Mouse (Mus musculus) kidney, postnatal 36 days (tissue): Measurements from ENCODE around the gene Wdr93.
A peak's percentile ranks its signal among the peaks of the same experiment; 100 is the strongest.
"Not testable (repeated sequence)": the region's sequence is repeated elsewhere in the genome, so short reads cannot be mapped to it uniquely, and the experiment has no call there.

Experiments used
- DNase-seq, 2 experiments: peaks; one replicate each; pipeline ENCODE4 v3.0.0; 2021 to 2022; ENCODE audit warnings: mixed read lengths in 2 of 2

Wdr93 gene

GRCm38 (mm10) chr7:79756334-79756733 lies 13.4 kb downstream of the Wdr93 start:
- peak in 1 of 2 experiments; percentile 22 for DNase-seq

DNA sequence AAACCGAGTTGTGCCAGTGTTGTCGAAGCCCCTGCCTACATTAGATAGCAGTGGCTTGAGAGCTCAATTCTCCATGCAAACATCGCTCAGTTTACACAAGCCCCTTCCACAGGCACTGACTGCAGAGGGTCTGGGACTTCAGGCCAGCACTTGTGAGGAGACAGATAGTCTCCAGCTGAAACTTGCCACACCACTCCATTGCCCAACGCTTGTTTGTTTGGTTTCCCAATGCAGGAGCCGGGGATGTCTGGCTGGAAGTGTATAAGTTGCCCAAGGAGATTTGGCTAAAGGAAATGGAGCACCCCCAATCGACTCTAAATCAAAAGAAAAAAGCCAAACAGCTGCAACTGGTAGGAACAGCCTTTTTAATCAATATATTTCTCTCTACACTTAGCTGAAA lies 15.2 kb downstream of the Wdr93 start:
- DNase-seq: no peak

GRCm38 (mm10) chr7:79759766-79760165 lies 16.8 kb downstream of the Wdr93 start:
- DNase-seq: no peak

DNA sequence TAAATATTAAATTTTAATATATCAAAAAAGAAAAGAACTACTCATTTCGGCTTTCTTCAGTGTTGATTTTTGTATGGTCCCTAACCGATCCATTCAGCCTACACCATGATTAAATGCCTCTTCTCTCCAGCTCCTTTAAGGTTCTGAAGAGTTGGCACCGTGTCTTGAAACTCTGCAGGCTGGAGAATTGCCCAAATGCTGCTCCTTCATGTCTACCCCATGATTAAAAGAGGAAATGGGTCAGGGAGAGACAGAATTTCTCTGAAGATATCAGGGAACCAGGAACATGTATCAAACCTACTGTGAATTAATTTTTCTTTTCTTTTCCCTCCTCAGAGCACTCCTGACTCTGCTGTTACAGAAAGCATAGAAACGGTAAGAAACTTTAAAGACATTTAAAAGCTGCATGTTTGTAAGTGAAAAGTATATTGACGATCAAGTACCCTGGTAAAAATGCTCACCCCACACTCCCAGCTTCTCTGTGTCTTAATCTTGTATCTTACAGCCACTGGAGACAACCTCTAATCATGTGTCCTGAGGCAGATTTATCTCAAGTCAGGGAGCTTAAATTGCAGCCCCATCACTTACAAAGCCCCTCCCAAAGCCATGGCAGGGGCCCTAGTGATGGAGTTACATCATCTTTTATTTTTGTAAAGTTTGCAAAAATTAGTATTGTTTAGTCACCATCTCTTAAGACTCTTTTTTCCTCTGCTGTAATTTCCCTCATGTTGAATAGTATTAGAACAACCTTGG lies 18.3 kb downstream of the Wdr93 start:
- DNase-seq: no peak

DNA sequence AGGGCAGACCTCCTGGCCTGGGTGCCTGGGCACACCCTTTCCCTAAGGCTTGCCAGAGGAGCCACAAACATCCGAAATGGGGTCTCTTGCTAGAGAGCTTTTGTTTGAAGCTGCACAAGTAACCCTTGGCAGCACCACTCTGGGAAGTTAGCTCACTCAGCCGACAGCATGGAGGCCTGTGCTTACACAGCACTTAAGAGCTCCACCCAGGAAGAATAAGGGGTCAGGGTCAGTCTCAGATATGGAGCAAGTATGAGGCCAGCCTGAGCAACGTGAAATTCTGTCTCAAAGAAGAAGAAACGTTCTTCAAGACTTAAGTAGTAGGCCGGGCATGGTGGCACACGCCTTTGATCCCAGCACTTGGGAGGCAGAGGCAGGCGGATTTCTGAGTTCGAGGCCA lies 19.1 kb downstream of the Wdr93 start:
- DNase-seq: no peak

DNA sequence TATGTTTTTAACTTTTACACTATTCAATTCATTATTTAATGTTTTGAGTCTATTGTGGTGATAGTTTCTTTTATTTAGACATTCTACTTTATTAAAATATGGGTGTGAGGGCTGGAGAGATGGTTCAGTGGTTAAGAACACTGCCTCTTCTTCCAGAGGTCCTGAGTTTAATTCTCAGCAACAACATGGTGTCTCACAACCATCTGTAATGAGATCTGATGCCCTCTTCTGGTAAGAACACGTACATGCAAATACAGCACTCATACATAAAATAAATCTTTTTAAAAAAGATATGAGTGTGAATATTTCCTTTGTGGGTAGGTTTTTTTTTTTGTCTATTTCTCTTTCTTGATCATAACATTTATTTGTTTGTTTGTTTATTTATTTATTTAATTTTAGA lies 23.0 kb downstream of the Wdr93 start:
- no peak for DNase-seq

GRCm38 (mm10) chr7:79769664-79770063 lies 26.7 kb downstream of the Wdr93 start:
- no peak for DNase-seq

DNA sequence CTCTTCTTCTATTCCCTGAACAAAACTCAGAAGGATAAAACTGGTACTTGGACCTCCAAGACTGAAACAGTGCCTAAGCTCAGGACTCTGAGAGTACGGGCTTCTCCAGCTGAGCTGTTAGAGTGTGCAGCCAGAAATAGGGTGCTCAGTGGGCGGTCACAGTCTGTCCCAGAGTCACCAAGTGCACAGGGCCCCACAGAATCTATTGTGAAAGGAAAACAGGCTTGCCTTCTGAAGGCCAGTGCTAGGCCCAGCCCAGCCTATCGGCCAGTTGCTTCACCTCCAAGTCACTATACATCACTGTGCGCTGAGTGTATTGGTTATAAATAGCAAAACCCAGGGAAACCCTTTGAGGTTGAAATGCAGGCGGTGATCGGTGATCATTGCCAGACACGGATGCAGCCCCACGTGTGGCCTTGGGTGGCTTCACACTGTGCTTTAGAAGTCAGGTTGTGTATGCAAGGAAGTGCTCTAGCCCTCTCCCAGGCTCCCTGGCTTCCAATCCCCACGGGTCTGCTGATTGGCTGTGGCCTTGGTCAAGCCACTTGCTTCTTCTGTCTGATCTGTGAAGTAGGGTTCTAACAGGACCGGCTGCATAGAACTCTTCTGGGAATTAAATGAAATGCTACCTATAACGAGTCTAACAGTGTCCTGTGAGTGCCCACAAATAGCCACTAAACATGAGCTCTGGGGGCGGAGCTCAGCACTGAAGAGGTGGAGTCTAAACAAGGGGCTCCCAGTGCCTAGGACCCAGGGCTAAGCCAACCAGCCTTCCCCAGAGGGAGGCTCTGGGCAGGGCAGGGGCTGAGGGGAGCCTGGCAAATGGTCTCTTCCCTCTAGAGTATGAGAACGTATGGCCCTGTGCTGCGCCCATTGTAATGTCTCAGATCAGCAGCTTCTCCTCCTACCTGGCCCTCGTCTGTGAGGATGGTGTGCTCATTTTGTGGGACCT lies 28.9 kb downstream of the Wdr93 start:
- no peak for DNase-seq

- peak; percentile 79 to 88 for DNase-seq
Measured at GRCm38 (mm10) chr7:79780647-79781626, 38.0 kb downstream of the Wdr93 start.

DNA sequence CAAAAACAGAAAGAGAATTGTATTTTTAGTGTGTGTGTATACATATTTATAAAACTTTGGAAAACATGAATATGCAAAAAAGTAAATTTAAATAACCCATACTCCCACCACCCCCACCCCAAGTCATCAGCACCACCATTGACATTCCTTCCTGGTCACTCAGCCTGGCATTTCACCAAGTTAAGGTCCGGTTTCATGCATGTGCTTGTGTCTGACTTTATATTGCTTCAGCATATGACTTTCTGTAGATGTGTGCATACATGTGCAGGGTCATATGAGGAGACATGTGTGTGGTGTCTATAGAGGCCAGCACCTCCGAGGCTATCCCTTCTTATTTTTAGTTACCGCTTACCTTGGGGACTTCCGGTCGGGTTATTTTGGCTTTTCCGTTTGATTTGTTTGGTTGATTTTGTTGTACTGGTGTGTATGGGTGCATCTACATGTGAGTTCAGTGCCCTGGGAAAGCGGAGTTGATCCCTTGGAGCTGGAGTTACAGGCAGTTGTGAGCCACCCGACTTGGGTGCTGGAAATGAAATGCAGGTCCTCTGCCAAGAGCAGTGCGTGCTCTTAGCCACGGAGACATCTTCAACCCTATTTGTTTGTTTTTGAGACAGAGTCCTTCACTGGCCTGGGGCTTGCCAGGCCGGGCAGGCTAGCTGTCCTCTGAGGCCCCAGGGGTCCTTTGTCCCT lies 39.0 kb downstream of the Wdr93 start:
- peak; percentile 23 to 35 for DNase-seq

- peak in 1 of 2 experiments; percentile 21 for DNase-seq
Measured at GRCm38 (mm10) chr7:79782516-79782855, 39.5 kb downstream of the Wdr93 start.

GRCm38 (mm10) chr7:79786295-79786694 lies 43.3 kb downstream of the Wdr93 start:
- peak; percentile 74 to 88 for DNase-seq

DNA sequence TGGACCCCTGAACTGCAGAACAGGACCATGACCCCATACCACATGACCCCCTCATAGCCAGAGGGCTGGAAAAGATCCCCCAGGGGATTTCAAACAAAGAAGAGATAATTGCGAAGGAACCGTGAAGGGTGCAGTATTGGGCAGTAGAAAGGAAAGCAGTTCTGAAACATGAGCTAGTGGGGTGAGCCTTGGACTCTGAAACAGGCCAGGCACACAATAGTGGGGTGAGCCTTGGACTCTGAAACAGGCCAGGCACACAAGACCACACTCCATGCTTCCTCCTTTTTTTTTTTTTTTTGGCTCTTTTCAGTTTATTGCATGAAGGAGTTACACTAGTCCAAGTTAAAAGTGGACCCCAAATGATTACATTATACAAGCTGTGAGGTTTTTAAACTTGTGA lies 46.8 kb downstream of the Wdr93 start:
- DNase-seq: not testable (repeated sequence)

DNA sequence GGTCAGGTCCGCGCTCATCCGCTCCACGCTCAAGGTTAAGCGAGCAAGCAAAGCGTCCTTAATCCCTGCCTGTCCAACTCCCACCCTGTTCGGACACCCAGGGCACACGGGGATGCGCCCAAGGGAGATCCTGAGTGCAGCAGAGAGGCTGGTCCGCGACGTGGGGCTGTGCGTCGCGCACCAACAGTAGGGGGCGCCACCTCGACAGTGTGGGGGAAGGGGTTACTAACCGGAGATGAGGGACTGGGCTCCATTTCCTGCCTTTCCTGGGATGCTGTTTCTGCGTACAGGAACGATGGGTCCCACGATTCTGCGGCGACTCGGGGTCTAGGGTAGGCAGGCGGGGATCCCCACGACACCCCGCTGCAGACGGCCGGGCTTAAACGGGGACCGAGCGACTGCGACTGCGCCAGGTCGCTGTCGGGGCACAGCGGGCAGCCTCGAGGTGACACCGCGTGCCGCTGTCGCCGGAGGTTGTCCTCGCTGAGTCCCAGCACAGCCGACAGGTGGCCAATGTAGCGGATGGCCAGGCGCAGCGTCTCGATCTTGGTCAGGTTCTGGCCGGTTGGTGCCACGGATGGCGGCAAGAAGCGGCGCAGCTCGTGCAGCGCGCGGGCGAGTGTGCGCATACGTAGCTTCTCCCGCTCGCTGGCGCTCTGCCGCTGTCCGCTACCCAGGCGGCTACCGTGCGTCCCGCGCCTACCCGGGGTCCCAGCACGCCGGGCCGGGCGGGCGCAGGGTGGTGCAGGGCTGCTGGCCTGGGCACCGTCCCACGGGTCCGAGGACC lies 49.9 kb downstream of the Wdr93 start:
- peak; percentile 26 to 72 for DNase-seq

DNA sequence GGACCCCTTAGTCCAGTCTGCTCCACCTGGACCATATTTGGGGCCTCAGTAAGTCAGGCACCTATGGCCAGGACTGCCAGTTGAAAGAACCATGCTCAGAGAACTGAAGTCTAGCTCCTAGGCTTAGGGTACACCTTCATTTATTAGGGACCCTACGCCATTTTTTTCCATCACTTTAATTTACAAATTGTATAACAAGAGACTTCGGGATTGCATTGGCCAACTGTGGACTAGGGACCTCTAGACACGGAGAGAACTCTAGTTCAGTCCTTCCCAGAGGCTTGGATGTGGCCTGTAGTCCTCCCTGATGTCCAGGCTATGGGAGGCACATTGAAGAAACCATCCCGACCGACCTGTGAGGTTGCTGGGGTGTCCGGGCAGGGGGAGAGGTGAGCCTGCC lies 50.7 kb downstream of the Wdr93 start, which contains the start of gene Mesp1:
Mesp1 (minus strand) TSS at position 101 of the 400 bp plus-strand sequence.
- no peak for DNase-seq

DNA sequence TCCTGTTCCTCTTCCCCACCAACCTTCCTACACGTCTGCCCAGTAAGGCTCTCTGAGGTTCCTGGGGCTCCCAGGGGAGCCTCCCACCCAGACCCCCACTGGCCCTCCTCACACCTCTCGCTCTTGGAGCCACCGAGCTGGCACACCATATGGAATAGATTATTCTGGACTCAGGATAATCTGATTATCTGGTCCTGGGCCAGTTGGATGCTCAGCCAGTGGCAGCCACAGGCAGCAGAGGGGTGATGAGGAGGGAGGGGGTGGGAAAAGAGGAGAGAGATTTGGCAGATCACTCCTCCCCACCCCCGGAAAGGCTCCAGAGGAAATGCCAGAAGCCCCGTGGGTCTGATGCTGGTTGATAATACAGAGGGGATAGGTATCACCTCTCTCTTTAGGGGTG lies 55.6 kb downstream of the Wdr93 start:
- DNase-seq: no peak

GRCm38 (mm10) chr7:79799048-79799447 lies 56.1 kb downstream of the Wdr93 start:
- DNase-seq: peak; percentile 76 to 91

GRCm38 (mm10) chr7:79799506-79799905 lies 56.5 kb downstream of the Wdr93 start:
- no peak for DNase-seq

DNA sequence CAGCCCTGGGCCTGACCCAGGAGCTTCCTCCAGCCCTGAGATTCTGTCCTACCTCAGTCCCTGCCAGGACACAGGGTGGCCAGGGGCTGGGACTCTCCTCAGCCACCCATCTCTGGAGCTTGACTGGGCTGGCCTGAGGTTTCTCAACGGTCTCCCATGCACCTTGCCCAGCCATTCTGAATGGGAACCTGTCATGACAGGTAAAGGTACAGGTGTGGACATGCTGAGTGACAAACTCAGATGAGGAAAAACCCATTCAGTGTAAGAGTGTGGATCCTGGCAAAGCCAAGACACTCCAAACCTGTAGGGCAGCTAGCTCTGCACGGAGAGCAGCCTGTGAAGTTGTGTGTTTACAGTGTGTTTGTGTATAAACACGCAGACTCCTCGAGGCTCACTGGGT lies 57.4 kb downstream of the Wdr93 start:
- no peak for DNase-seq

DNA sequence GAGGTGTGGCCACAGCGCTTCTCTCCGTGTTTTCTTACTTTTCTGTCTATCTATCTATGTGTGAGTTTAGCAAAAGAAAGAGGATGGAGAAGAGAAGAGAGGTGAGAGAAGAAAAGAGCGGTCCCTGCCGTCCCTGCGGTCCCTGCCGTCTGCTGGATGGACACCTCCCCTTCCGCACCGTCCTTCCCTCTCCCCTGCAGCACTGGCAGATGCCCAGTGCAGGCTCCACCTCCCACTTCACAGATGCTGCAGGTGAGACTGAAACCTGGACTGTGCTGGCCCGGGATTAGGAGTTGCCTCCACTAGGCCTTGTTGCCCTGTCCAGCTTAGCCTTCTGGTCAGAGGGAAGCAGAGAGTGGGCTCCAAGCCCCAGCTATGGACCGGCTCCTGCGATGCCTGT lies 58.4 kb downstream of the Wdr93 start:
- no peak for DNase-seq

- no peak for DNase-seq
Measured at GRCm38 (mm10) chr7:79802037-79802436, 59.1 kb downstream of the Wdr93 start.
